Mouse (Mus musculus) liver, embryonic 14.5 days (tissue): ENCODE measurements around the gene Slc24a4. TPM values are rescaled to one million over a fixed set of nuclear protein-coding genes. Genes with fewer than 3 reads are reported as not detected.

Experiments used
- ATAC-seq: fragments of 200-750 bp; cut with Nextera tagmentation; 2 replicates; pipeline ENCODE4 v1.8.0; 2017; ENCODE audit warnings: moderate number of reproducible peaks, mild to moderate bottlenecking, moderate library complexity; ENCODE audit not compliant: insufficient read depth
- DNase-seq, 3 experiments: peaks; one replicate each; pipeline ENCODE4 v3.0.0-alpha.2; 2012 to 2013; ENCODE audit warnings: low read depth in 3 of 3, low spot score in 3 of 3
- H3K27ac ChIP-seq: fragments of 300-500 bp; sonication (generic); 2 replicates; pipeline ENCODE4 v1.5.1; 2014; ENCODE audit warnings: moderate library complexity, mild to moderate bottlenecking, control low read depth, inconsistent platforms
- H3K27me3 ChIP-seq: fragments of 300-500 bp; sonication (generic); 2 replicates; pipeline ENCODE4 v1.6.1; 2014; ENCODE audit warnings: mild to moderate bottlenecking, low read length, moderate library complexity; ENCODE audit not compliant: control insufficient read depth, insufficient read depth
- H3K36me3 ChIP-seq: fragments of 300-500 bp; sonication (generic); replicated peaks from 2 replicates; pipeline ENCODE4 v1.6.1; 2014; ENCODE audit warnings: low read depth; ENCODE audit not compliant: control insufficient read depth, insufficient read depth
- H3K4me1 ChIP-seq, 2 experiments: fragments of 200-500 bp in 1 of 2; fragments of 300-500 bp in 1 of 2; sonication (generic) in 1 of 2; replicated peaks; 2 replicates each; pipeline ENCODE4 v1.6.1; 2012 to 2014; ENCODE audit warnings: antibody characterized with exemption in 1 of 2, inconsistent platforms in 1 of 2, low read length in 1 of 2; ENCODE audit not compliant: control insufficient read depth in 2 of 2, insufficient read depth in 2 of 2
- H3K4me2 ChIP-seq: fragments of 300-500 bp; sonication (generic); 2 replicates; pipeline ENCODE4 v1.6.1; 2014; ENCODE audit warnings: low read depth, mild to moderate bottlenecking, control low read depth, moderate library complexity
- H3K4me3 ChIP-seq, 2 experiments: fragments of 200-500 bp in 1 of 2; fragments of 300-500 bp in 1 of 2; sonication (generic) in 1 of 2; 2 replicates each; pipeline ENCODE4 v1.5.1; 2012 to 2014; ENCODE audit warnings: low read depth in 2 of 2, low read length in 2 of 2, mild to moderate bottlenecking in 2 of 2, control low read depth in 1 of 2, inconsistent platforms in 1 of 2, moderate library complexity in 1 of 2; ENCODE audit not compliant: insufficient read depth in 1 of 2
- H3K9ac ChIP-seq: fragments of 300-500 bp; sonication (generic); replicated peaks from 2 replicates; pipeline ENCODE4 v1.6.1; 2014; ENCODE audit warnings: mild to moderate bottlenecking, control low read depth, moderate library complexity
- H3K9me3 ChIP-seq: fragments of 300-500 bp; sonication (generic); 2 replicates; pipeline ENCODE4 v1.6.1; 2016; ENCODE audit warnings: low read length, mixed read lengths; ENCODE audit not compliant: control insufficient read depth
- CTCF ChIP-seq: IDR thresholded peaks from 2 replicates; pipeline ENCODE4 v1.5.1; 2016; ENCODE audit warnings: antibody characterized with exemption, low read depth, control low read depth
- EP300 ChIP-seq: IDR thresholded peaks from 2 replicates; pipeline ENCODE4 v1.6.1; 2016; ENCODE audit warnings: antibody characterized with exemption, low read depth
- WGBS: fragments of 180-500 bp; shearing (Covaris S2); extraction: QIAGEN DNeasy Blood & Tissue Kit; methylation state at CpG from one replicate; pipeline ENCODE4 v1.1.7; 2014; ENCODE audit not compliant: insufficient replicate concordance; 5-methylcytosine and 5-hydroxymethylcytosine counted together
- polyA plus RNA-seq, 2 experiments: library from polyadenylated mRNA; depleted of rRNA in 1 of 2; stranded (reverse) in 1 of 2; unstranded in 1 of 2; fragments of >200 nt; fragmentation: Nextera tagmentation in 1 of 2; extraction: Ambion mirVana in 1 of 2; gene quantifications; 2 replicates each; pipeline versions ENCODE4 v1.2.1 to v1.2.3; 2012 to 2014

The Slc24a4 gene
- polyA plus RNA-seq, 2 experiments, result 0.08 to 0.10 TPM

DNA sequence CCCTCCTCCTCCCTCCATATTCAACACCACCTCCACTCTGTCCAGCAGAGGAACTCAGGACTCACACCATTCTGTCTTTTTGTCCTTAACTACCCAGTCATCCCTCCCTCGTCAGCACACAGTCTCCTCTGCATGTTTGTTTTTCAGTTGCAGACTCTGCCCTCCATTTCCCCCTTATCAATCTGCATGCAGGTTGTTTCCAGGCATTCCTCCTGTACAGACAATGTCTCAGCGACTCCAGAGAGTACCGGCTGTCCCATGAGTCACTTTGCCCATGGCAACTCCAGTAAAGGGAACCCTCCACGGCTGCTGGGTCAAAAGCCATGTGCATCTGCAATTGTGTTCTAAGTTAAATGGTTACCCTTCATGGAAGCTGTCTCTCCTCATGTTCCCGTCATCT is 170.7 kb downstream of the Slc24a4 start:
- H3K4me2 ChIP-seq, result no peak overlapping the region
- peak; percentile 24; the same call in 1 of the 2 replicates for ATAC-seq
- no peak overlapping the region for H3K27ac ChIP-seq
- H3K9ac ChIP-seq, result no peak overlapping the region
- H3K27me3 ChIP-seq, result no peaks in the 10 kb centered on the region
- no peak overlapping the region for H3K4me3 ChIP-seq
- H3K9me3 ChIP-seq, result no peaks in the 10 kb centered on the region
- H3K4me1 ChIP-seq, result peaks cover 0 to 45% of the 10 kb centered on the region in 2 experiments; a peak in 2 of 4 replicates
- DNase-seq, result no peak
- 23% methylated on average over 5 of the region's 5 CpGs for WGBS
- no peaks in the 10 kb centered on the region for H3K36me3 ChIP-seq
- TF ChIP-seq EP300 (no peak), CTCF (no peak)

DNA sequence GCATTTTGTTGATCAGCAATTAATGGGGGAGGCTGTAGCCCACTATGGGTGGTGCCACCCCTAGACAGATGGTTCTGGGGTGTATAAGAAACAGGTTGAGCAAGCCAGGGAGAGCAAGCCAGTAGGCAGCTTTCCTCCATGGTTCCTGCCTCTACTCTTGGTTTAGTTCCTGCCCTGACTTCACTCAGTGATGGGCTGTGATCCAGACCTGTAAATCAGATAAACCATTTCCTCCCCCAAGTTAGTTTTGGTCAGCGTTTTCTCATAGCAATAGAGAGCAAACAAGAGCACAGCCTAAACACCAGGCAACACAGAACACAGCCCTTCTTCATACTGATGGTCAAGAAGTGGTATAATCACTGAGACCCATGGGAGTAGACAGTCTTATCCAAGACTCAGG is 173.1 kb downstream of the Slc24a4 start:
- Histone ChIP-seq H3K9me3 (no peaks in the 10 kb centered on the region), H3K4me3 (no peak overlapping the region), H3K4me2 (no peak overlapping the region), H3K27ac (no peak overlapping the region), H3K27me3 (no peaks in the 10 kb centered on the region), H3K36me3 (no peaks in the 10 kb centered on the region), H3K9ac (no peak overlapping the region), H3K4me1 (peaks cover 0 to 51% of the 10 kb centered on the region in 2 experiments; a peak in 2 of 4 replicates)
- 22% methylated on average over 1 of the region's 1 CpGs for WGBS
- no peak for ATAC-seq
- TF ChIP-seq CTCF (no peak), EP300 (no peak)
- DNase-seq, result no peak

- Histone ChIP-seq H3K4me2 (no peak overlapping the region), H3K4me3 (no peak overlapping the region), H3K9me3 (no peaks in the 10 kb centered on the region), H3K9ac (no peak overlapping the region), H3K4me1 (peaks cover 0 to 45% of the 10 kb centered on the region in 2 experiments; a peak in 2 of 4 replicates), H3K27me3 (no peaks in the 10 kb centered on the region), H3K36me3 (no peaks in the 10 kb centered on the region), H3K27ac (no peak overlapping the region)
- DNase-seq (no peak), ATAC-seq (no peak)
- TF ChIP-seq EP300 (no peak), CTCF (no peak)
- 48% methylated on average over 9 of the region's 9 CpGs for WGBS
Observed at GRCm38 (mm10) chr12:102302322-102302721, 173.8 kb downstream of the Slc24a4 start.

DNA sequence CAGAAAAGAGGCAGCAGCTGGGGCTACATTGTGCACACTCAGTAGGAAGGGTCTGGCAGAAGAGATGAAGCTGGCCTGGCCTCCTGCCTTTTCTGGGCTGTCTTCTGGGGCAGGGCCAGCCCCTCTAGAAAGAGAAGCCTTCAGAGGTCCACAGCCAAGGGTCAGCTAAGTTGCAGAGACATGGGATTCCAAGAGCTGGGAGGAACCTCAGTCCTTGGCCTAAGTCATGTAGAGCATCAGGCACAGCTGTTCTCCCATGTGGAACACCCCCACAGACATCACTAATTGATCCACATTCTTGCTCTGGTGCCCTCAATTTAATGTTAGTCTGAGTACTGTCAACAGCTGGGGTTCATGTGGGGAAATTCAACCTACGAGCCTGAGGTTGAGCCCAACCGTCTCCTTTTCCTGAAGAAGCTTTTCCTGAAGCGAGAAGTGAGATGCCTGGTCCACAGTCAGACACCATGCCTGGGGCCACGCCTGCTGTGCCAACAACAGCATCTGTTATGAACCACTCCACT is 174.4 kb downstream of the Slc24a4 start:
- Histone ChIP-seq H3K9ac (no peak overlapping the region), H3K27me3 (no peaks in the 10 kb centered on the region), H3K4me2 (no peak overlapping the region), H3K4me1 (peaks cover 0 to 40% of the 10 kb centered on the region in 2 experiments; a peak in 2 of 4 replicates), H3K36me3 (no peaks in the 10 kb centered on the region), H3K9me3 (no peaks in the 10 kb centered on the region), H3K27ac (no peak overlapping the region), H3K4me3 (no peak overlapping the region)
- ATAC-seq (no peak), DNase-seq (no peak)
- TF ChIP-seq CTCF, result no peak
- TF ChIP-seq EP300, result no peak
- WGBS, result 42% methylated on average over 4 of the region's 4 CpGs

GRCm38 (mm10) chr12:102303867-102304266 is 175.3 kb downstream of the Slc24a4 start:
- TF ChIP-seq EP300, result no peak
- TF ChIP-seq CTCF, result no peak
- H3K4me2 ChIP-seq, result no peak overlapping the region
- 43% methylated on average over 7 of the region's 7 CpGs for WGBS
- no peak overlapping the region for H3K4me3 ChIP-seq
- no peaks in the 10 kb centered on the region for H3K9me3 ChIP-seq
- ATAC-seq, result no peak
- H3K27me3 ChIP-seq, result no peaks in the 10 kb centered on the region
- H3K9ac ChIP-seq, result no peak overlapping the region
- H3K36me3 ChIP-seq, result no peaks in the 10 kb centered on the region
- peaks cover 0 to 45% of the 10 kb centered on the region in 2 experiments; a peak in 2 of 4 replicates for H3K4me1 ChIP-seq
- no peak for DNase-seq
- H3K27ac ChIP-seq, result no peak overlapping the region
